Mouse (Mus musculus): ENCODE data around the gene Kif1b. TPM values are rescaled to one million over a fixed set of nuclear protein-coding genes. Genes with fewer than 3 reads are reported as not detected.

The Kif1b gene
- total RNA-seq, 2 experiments from 2014 or later, result 256 to 358 TPM

- DNase-seq, result no peak
- Histone ChIP-seq H3K4me3 (peak overlapping the region; percentile 92), H3K27ac (peak overlapping the region; percentile 97)
- intact Hi-C loops (cut with DNase I), result no loop called here
- no peak for TF ChIP-seq CTCF (IDR thresholded peaks at IDR 0.05)
Measured at GRCm38 (mm10) chr4:149308491-149308820, 963 bp upstream of the Kif1b start.

GRCm38 (mm10) chr4:149306712-149307595 lies 539 bp downstream of the Kif1b start:
- no peak for TF ChIP-seq CTCF (IDR thresholded peaks at IDR 0.05)
- H3K27ac ChIP-seq, result peak overlapping the region; percentile 97
- intact Hi-C loops (cut with DNase I), result loop anchor here (2.0 kb wide), 1 partner anchor 30 kb away; no protein-coding TSS in a partner anchor
- DNase-seq, result peak; percentile 94
- H3K4me3 ChIP-seq, result peak overlapping the region; percentile 92

- no peak for TF ChIP-seq CTCF (IDR thresholded peaks at IDR 0.05)
Measured at GRCm38 (mm10) chr4:149305761-149306711, 1.5 kb downstream of the Kif1b start.

GRCm38 (mm10) chr4:149304466-149304865 lies 3.0 kb downstream of the Kif1b start:
- peak overlapping the region; percentile 97 for H3K27ac ChIP-seq
- no peak for DNase-seq
- H3K4me3 ChIP-seq, result peak overlapping the region; percentile 92
- no peak for TF ChIP-seq CTCF (IDR thresholded peaks at IDR 0.05)
- intact Hi-C loops (cut with DNase I), result loop anchor here (2.0 kb wide), 1 partner anchor 18 kb away; no protein-coding TSS in a partner anchor

More at GRCm38 (mm10) chr4:149305761-149306711, 1.5 kb downstream of the Kif1b start:
- peak; percentile 51 for DNase-seq
- Histone ChIP-seq H3K4me3 (peak overlapping the region; percentile 92), H3K27ac (peak overlapping the region; percentile 97)
- intact Hi-C loops (cut with DNase I), result loop anchor here (2.0 kb wide), 2 partner anchors 19 to 29 kb away; no protein-coding TSS in a partner anchor

GRCm38 (mm10) chr4:149303502-149303901 lies 4.0 kb downstream of the Kif1b start:
- intact Hi-C loops (cut with DNase I), result no loop called here
- no peak for DNase-seq
- peak overlapping the region; percentile 92 for H3K4me3 ChIP-seq
- peak overlapping the region; percentile 97 for H3K27ac ChIP-seq
- no peak for TF ChIP-seq CTCF (IDR thresholded peaks at IDR 0.05)

GRCm38 (mm10) chr4:149302751-149303150 lies 4.7 kb downstream of the Kif1b start:
- intact Hi-C loops (cut with DNase I), result no loop called here
- no peak for DNase-seq
- no peak for TF ChIP-seq CTCF (IDR thresholded peaks at IDR 0.05)
- Histone ChIP-seq H3K27ac (peak overlapping the region; percentile 97), H3K4me3 (peak overlapping the region; percentile 92)

GRCm38 (mm10) chr4:149302136-149302535 lies 5.4 kb downstream of the Kif1b start:
- H3K27ac ChIP-seq, result peak overlapping the region; percentile 97
- peak overlapping the region; percentile 92 for H3K4me3 ChIP-seq
- intact Hi-C loops (cut with DNase I), result no loop called here
- DNase-seq, result no peak
- no peak for TF ChIP-seq CTCF (IDR thresholded peaks at IDR 0.05)

- Histone ChIP-seq H3K4me3 (no peak overlapping the region), H3K27ac (no peak overlapping the region)
- intact Hi-C loops (cut with DNase I), result no loop called here
Measured at GRCm38 (mm10) chr4:149296501-149296900, 11.0 kb downstream of the Kif1b start.

GRCm38 (mm10) chr4:149292984-149293383 lies 14.5 kb downstream of the Kif1b start:
- no peak overlapping the region for H3K4me3 ChIP-seq
- peak; percentile 44 for DNase-seq
- peak overlapping the region; percentile 38; the same call in 1 of the 2 replicates for H3K27ac ChIP-seq
- intact Hi-C loops (cut with DNase I), result no loop called here
- no peak for TF ChIP-seq CTCF (IDR thresholded peaks at IDR 0.05)

More at GRCm38 (mm10) chr4:149296501-149296900, 11.0 kb downstream of the Kif1b start:
- no peak for TF ChIP-seq CTCF (IDR thresholded peaks at IDR 0.05)
- no peak for DNase-seq

GRCm38 (mm10) chr4:149291061-149291460 lies 16.4 kb downstream of the Kif1b start:
- TF ChIP-seq CTCF (IDR thresholded peaks at IDR 0.05), result no peak
- no peak for DNase-seq
- Histone ChIP-seq H3K4me3 (no peak overlapping the region), H3K27ac (peak overlapping the region; percentile 56)
- intact Hi-C loops (cut with DNase I), result no loop called here

GRCm38 (mm10) chr4:149290157-149290750 lies 17.2 kb downstream of the Kif1b start:
- intact Hi-C loops (cut with DNase I), result no loop called here
- DNase-seq, result no peak
- Histone ChIP-seq H3K4me3 (no peak overlapping the region), H3K27ac (peak overlapping the region; percentile 53)
- no peak for TF ChIP-seq CTCF (IDR thresholded peaks at IDR 0.05)
